Mouse (Mus musculus): ENCODE data around the gene St14. TPM values are rescaled to one million over a fixed set of nuclear protein-coding genes. Genes with fewer than 3 reads are reported as not detected.

Gene St14
- total RNA-seq, 1 experiment, result 44.3 TPM

GRCm38 (mm10) chr9:31086754-31087145 is 44.9 kb downstream of the St14 start:
- Histone ChIP-seq H3K9ac (ENCODE audit: insufficient read depth, low read depth, low read length, poor library complexity, severe bottlenecking) (no peak overlapping the region), H3K27ac (ENCODE audit: insufficient read depth, low read depth, low read length, poor library complexity, severe bottlenecking) (no peak overlapping the region), H3K36me3 (ENCODE audit: control insufficient read depth, insufficient read depth, low read length, poor library complexity, severe bottlenecking) (peaks cover 21% of the 10 kb centered on the region; the same call in 1 of the 2 replicates), H3K4me3 (ENCODE audit: insufficient read depth in 1 of 2, low read depth in 1 of 2, low read length in 2 of 2, poor library complexity in 1 of 2, severe bottlenecking in 1 of 2) (no peak overlapping the region), H3K9me3 (ENCODE audit: control insufficient read depth, insufficient read depth, low read depth, low read length) (no peaks in the 10 kb centered on the region), H3K4me1 (ENCODE audit: control insufficient read depth in 2 of 2, insufficient read depth in 2 of 2, low read length in 2 of 2, poor library complexity in 1 of 2) (peaks cover 4 to 16% of the 10 kb centered on the region in 2 experiments; a peak in 2 of 4 replicates)
- TF ChIP-seq HCFC1 (IDR thresholded peaks at IDR 0.05; ENCODE audit: borderline replicate concordance, insufficient read depth, low read length) (no peak), MAFK (IDR thresholded peaks at IDR 0.05; ENCODE audit: insufficient read depth, low read depth, low read length) (no peak), ZNF384 (IDR thresholded peaks at IDR 0.05; ENCODE audit: low read depth, low read length) (no peak), ZC3H11A (IDR thresholded peaks at IDR 0.05; ENCODE audit: borderline replicate concordance, low read depth, low read length) (no peak), CHD2 (IDR thresholded peaks at IDR 0.05; ENCODE audit: low read depth, low read length) (no peak)
- in situ Hi-C loops (cut with MboI; ENCODE audit: low sequenced_read_pairs in 2 of 2, unreplicated experiment in 2 of 2), result loop anchor here (5.0 to 25.0 kb wide), 7 partner anchors 132 to 642 kb away; partner anchors contain the start of gene Adamts8 (in 1 of the 2)
- no peak for DNase-seq (ENCODE audit: low read depth, low spot score)

GRCm38 (mm10) chr9:31086085-31086753 is 45.4 kb downstream of the St14 start:
- Histone ChIP-seq H3K9ac (ENCODE audit: insufficient read depth, low read depth, low read length, poor library complexity, severe bottlenecking) (no peak overlapping the region), H3K36me3 (ENCODE audit: control insufficient read depth, insufficient read depth, low read length, poor library complexity, severe bottlenecking) (peaks cover 17% of the 10 kb centered on the region; the same call in 1 of the 2 replicates), H3K4me1 (ENCODE audit: control insufficient read depth in 2 of 2, insufficient read depth in 2 of 2, low read length in 2 of 2, poor library complexity in 1 of 2) (peaks cover 4 to 16% of the 10 kb centered on the region in 2 experiments; a peak in 2 of 4 replicates), H3K27ac (ENCODE audit: insufficient read depth, low read depth, low read length, poor library complexity, severe bottlenecking) (no peak overlapping the region), H3K4me3 (ENCODE audit: insufficient read depth in 1 of 2, low read depth in 1 of 2, low read length in 2 of 2, poor library complexity in 1 of 2, severe bottlenecking in 1 of 2) (no peak overlapping the region), H3K9me3 (ENCODE audit: control insufficient read depth, insufficient read depth, low read depth, low read length) (no peaks in the 10 kb centered on the region)
- in situ Hi-C loops (cut with MboI; ENCODE audit: low sequenced_read_pairs in 2 of 2, unreplicated experiment in 2 of 2), result loop anchor here (5.0 to 25.0 kb wide), 7 partner anchors 131 to 641 kb away; partner anchors contain the start of gene Adamts8 (in 1 of the 2)
- TF ChIP-seq ZC3H11A (IDR thresholded peaks at IDR 0.05; ENCODE audit: borderline replicate concordance, low read depth, low read length) (peak; percentile 84), ZNF384 (IDR thresholded peaks at IDR 0.05; ENCODE audit: low read depth, low read length) (no peak)
- DNase-seq (ENCODE audit: low read depth, low spot score), result peak; percentile 71

GRCm38 (mm10) chr9:31085556-31085955 is 46.1 kb downstream of the St14 start:
- Histone ChIP-seq H3K9me3 (ENCODE audit: control insufficient read depth, insufficient read depth, low read depth, low read length) (no peaks in the 10 kb centered on the region), H3K27ac (ENCODE audit: insufficient read depth, low read depth, low read length, poor library complexity, severe bottlenecking) (no peak overlapping the region), H3K4me3 (ENCODE audit: insufficient read depth in 1 of 2, low read depth in 1 of 2, low read length in 2 of 2, poor library complexity in 1 of 2, severe bottlenecking in 1 of 2) (no peak overlapping the region), H3K36me3 (ENCODE audit: control insufficient read depth, insufficient read depth, low read length, poor library complexity, severe bottlenecking) (peaks cover 12% of the 10 kb centered on the region; the same call in 1 of the 2 replicates), H3K4me1 (ENCODE audit: control insufficient read depth in 2 of 2, insufficient read depth in 2 of 2, low read length in 2 of 2, poor library complexity in 1 of 2) (peaks cover 4 to 14% of the 10 kb centered on the region in 2 experiments; a peak in 2 of 4 replicates), H3K9ac (ENCODE audit: insufficient read depth, low read depth, low read length, poor library complexity, severe bottlenecking) (no peak overlapping the region)
- in situ Hi-C loops (cut with MboI; ENCODE audit: low sequenced_read_pairs in 2 of 2, unreplicated experiment in 2 of 2), result loop anchor here (5.0 to 25.0 kb wide), 7 partner anchors 131 to 641 kb away; partner anchors contain the start of gene Adamts8 (in 1 of the 2)
- TF ChIP-seq MAFK (IDR thresholded peaks at IDR 0.05; ENCODE audit: insufficient read depth, low read depth, low read length), result no peak
- no peak for TF ChIP-seq ZC3H11A (IDR thresholded peaks at IDR 0.05; ENCODE audit: borderline replicate concordance, low read depth, low read length)
- no peak for TF ChIP-seq HCFC1 (IDR thresholded peaks at IDR 0.05; ENCODE audit: borderline replicate concordance, insufficient read depth, low read length)
- DNase-seq (ENCODE audit: low read depth, low spot score), result no peak

GRCm38 (mm10) chr9:31082771-31083170 is 48.9 kb downstream of the St14 start:
- no peaks in the 10 kb centered on the region for H3K9me3 ChIP-seq (ENCODE audit: control insufficient read depth, insufficient read depth, low read depth, low read length)

More at GRCm38 (mm10) chr9:31082771-31083170, 48.9 kb downstream of the St14 start:
- peaks cover 2 to 11% of the 10 kb centered on the region in 2 experiments; a peak in 2 of 4 replicates for H3K4me1 ChIP-seq (ENCODE audit: control insufficient read depth in 2 of 2, insufficient read depth in 2 of 2, low read length in 2 of 2, poor library complexity in 1 of 2)
- no peak overlapping the region for H3K27ac ChIP-seq (ENCODE audit: insufficient read depth, low read depth, low read length, poor library complexity, severe bottlenecking)
- no peaks in the 10 kb centered on the region for H3K36me3 ChIP-seq (ENCODE audit: control insufficient read depth, insufficient read depth, low read length, poor library complexity, severe bottlenecking)
- DNase-seq (ENCODE audit: low read depth, low spot score), result no peak
- in situ Hi-C loops (cut with MboI; ENCODE audit: low sequenced_read_pairs in 2 of 2, unreplicated experiment in 2 of 2), result loop anchor here (10.0 to 25.0 kb wide), 5 partner anchors 128 to 638 kb away; no protein-coding TSS in a partner anchor
- no peak overlapping the region for H3K9ac ChIP-seq (ENCODE audit: insufficient read depth, low read depth, low read length, poor library complexity, severe bottlenecking)
- H3K4me3 ChIP-seq (ENCODE audit: insufficient read depth in 1 of 2, low read depth in 1 of 2, low read length in 2 of 2, poor library complexity in 1 of 2, severe bottlenecking in 1 of 2), result no peak overlapping the region
- TF ChIP-seq MAFK (IDR thresholded peaks at IDR 0.05; ENCODE audit: insufficient read depth, low read depth, low read length), result no peak
- no peak for TF ChIP-seq CHD2 (IDR thresholded peaks at IDR 0.05; ENCODE audit: low read depth, low read length)
- TF ChIP-seq ZNF384 (IDR thresholded peaks at IDR 0.05; ENCODE audit: low read depth, low read length), result no peak
- no peak for TF ChIP-seq HCFC1 (IDR thresholded peaks at IDR 0.05; ENCODE audit: borderline replicate concordance, insufficient read depth, low read length)
- TF ChIP-seq ZC3H11A (IDR thresholded peaks at IDR 0.05; ENCODE audit: borderline replicate concordance, low read depth, low read length), result no peak
